Mouse (Mus musculus): Measurements from ENCODE around the gene Tas2r118.

Gene Tas2r118

GRCm38 (mm10) chr6:23969960-23970359 lies at the start of gene Tas2r118:
Gene Tas2r118 (minus strand): TSS chr6:23970060.
- DNase-seq (ENCODE audit: low read depth, low spot score) = no peak

- DNase-seq (ENCODE audit: low read depth, low spot score) = no peak
These were observed 48.5 kb upstream of the Tas2r118 start for GRCm38 (mm10) chr6:24018320-24018719.

- DNase-seq (ENCODE audit: low read depth, low spot score) = no peak
These were observed 23.4 kb upstream of the Tas2r118 start for GRCm38 (mm10) chr6:23993276-23993675.

- DNase-seq (ENCODE audit: low read depth, low spot score) = no peak
These were observed 21.0 kb upstream of the Tas2r118 start for GRCm38 (mm10) chr6:23990687-23991387.

- no peak for DNase-seq (ENCODE audit: low read depth, low spot score)
These were observed 16.4 kb upstream of the Tas2r118 start for GRCm38 (mm10) chr6:23986293-23986692.

- DNase-seq (ENCODE audit: low read depth, low spot score) = no peak
These were observed 2.9 kb downstream of the Tas2r118 start for GRCm38 (mm10) chr6:23966980-23967379.

- DNase-seq (ENCODE audit: low read depth, low spot score) = no peak
These were observed 3.9 kb downstream of the Tas2r118 start for GRCm38 (mm10) chr6:23965925-23966324.

- DNase-seq (ENCODE audit: low read depth, low spot score) = no peak
These were observed 6.1 kb downstream of the Tas2r118 start for GRCm38 (mm10) chr6:23963741-23964140.

- no peak for DNase-seq (ENCODE audit: low read depth, low spot score)
These were observed 29.1 kb downstream of the Tas2r118 start for GRCm38 (mm10) chr6:23940776-23941175.

- peak; percentile 81 for DNase-seq (ENCODE audit: low read depth, low spot score)
These were observed 31.0 kb downstream of the Tas2r118 start for GRCm38 (mm10) chr6:23938575-23939488.

- no peak for DNase-seq (ENCODE audit: low read depth, low spot score)
These were observed 33.4 kb downstream of the Tas2r118 start for GRCm38 (mm10) chr6:23936414-23936813.

- DNase-seq (ENCODE audit: low read depth, low spot score) = peak; percentile 81
These were observed 46.1 kb downstream of the Tas2r118 start for GRCm38 (mm10) chr6:23923806-23924205.

Data from ZHBTc4 (cell line).